Mouse (Mus musculus): Measurements from ENCODE around the gene Cers6.

DNA sequence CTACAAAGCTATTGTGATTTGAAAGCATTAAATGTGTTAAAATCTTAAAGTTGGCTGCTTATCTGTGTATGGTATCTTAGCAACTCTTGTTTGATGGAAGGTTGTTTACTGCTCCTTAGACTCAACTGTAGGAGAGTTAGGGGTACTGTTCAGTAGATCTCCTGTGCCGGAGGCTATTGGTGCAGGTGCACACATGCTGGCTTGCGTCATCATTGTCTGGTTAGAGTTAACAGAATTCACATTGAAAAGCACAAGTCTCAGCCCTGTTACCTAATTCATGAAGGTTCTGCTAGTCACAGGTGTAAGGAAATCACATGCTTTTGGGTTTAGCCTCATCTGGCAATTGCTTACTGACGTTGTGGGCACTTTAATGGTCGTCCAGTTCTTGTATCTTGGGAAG lies 98.3 kb downstream of the Cers6 start:
- TF ChIP-seq POLR2A (IDR thresholded peaks at IDR 0.05; ENCODE audit: control insufficient read depth, extremely low read depth, insufficient read depth, low read length, poor library complexity) = no peak
- TF ChIP-seq CTCF (IDR thresholded peaks at IDR 0.05; ENCODE audit: borderline replicate concordance, control insufficient read depth, extremely low read depth, insufficient read depth, low read length, poor library complexity) = no peak
